Mouse (Mus musculus): Measurements from ENCODE around the gene Zkscan1. TPM values are rescaled to one million over a fixed set of nuclear protein-coding genes. Genes with fewer than 3 reads are reported as not detected.

Gene Zkscan1
- polyA plus RNA-seq (2017; shearing (Covaris generic)) = 16.7 TPM

GRCm38 (mm10) chr5:138084996-138085395, at the start of gene Zkscan1:
Zkscan1 (plus strand) TSS chr5:138085084.

GRCm38 (mm10) chr5:138052894-138053293, 32.0 kb upstream of the Zkscan1 start, which contains the start of gene Smok3c:
Smok3c (plus strand) TSS chr5:138053194.

GRCm38 (mm10) chr5:138116255-138117198, 31.6 kb downstream of the Zkscan1 start, which contains the start of gene Zscan21:
Zscan21 (plus strand) TSS chr5:138116903.

GRCm38 (mm10) chr5:138155443-138155976, 70.6 kb downstream of the Zkscan1 start, which contains the start of gene Zfp113:
Zfp113 (minus strand) TSS chr5:138155744.

Other genes with a start within 250 kb of the Zkscan1 start
- gene Pilra, start 248.8 kb upstream of the Zkscan1 start, polyA plus RNA-seq (2017; shearing (Covaris generic)) = 0.24 TPM
- gene Pilrb1, start 227.0 kb upstream of the Zkscan1 start, polyA plus RNA-seq (2017; shearing (Covaris generic)) = not detected
- not detected for gene Pilrb2, start 213.3 kb upstream of the Zkscan1 start, polyA plus RNA-seq (2017; shearing (Covaris generic))
- not detected for gene Cyp3a13, start 163.5 kb upstream of the Zkscan1 start, polyA plus RNA-seq (2017; shearing (Covaris generic))
- not detected for gene Gjc3, start 122.0 kb upstream of the Zkscan1 start, polyA plus RNA-seq (2017; shearing (Covaris generic))
- gene Azgp1, start 103.6 kb upstream of the Zkscan1 start, polyA plus RNA-seq (2017; shearing (Covaris generic)) = not detected
- gene Smok3a, start 63.8 kb upstream of the Zkscan1 start, polyA plus RNA-seq (2017; shearing (Covaris generic)) = not detected
- not detected for gene Smok3b, start 63.7 kb upstream of the Zkscan1 start, polyA plus RNA-seq (2017; shearing (Covaris generic))
- not detected for gene Smok3c, start 31.9 kb upstream of the Zkscan1 start, polyA plus RNA-seq (2017; shearing (Covaris generic))
- gene Zscan21, start 31.8 kb downstream of the Zkscan1 start, polyA plus RNA-seq (2017; shearing (Covaris generic)) = 29.1 TPM
- 7.7 TPM for gene Zfp113, start 70.7 kb downstream of the Zkscan1 start, polyA plus RNA-seq (2017; shearing (Covaris generic))
- gene Cops6, start 76.0 kb downstream of the Zkscan1 start, polyA plus RNA-seq (2017; shearing (Covaris generic)) = 129 TPM
- 11.9 TPM for gene Ap4m1, start 86.9 kb downstream of the Zkscan1 start, polyA plus RNA-seq (2017; shearing (Covaris generic))
- 108 TPM for gene Mcm7, start 87.3 kb downstream of the Zkscan1 start, polyA plus RNA-seq (2017; shearing (Covaris generic))
- gene Taf6, start 102.4 kb downstream of the Zkscan1 start, polyA plus RNA-seq (2017; shearing (Covaris generic)) = 33.2 TPM
- 14.6 TPM for gene Cnpy4, start 102.4 kb downstream of the Zkscan1 start, polyA plus RNA-seq (2017; shearing (Covaris generic))
- gene Mblac1, start 109.2 kb downstream of the Zkscan1 start, polyA plus RNA-seq (2017; shearing (Covaris generic)) = not detected
- not detected for gene Nxpe5, start 140.8 kb downstream of the Zkscan1 start, polyA plus RNA-seq (2017; shearing (Covaris generic))
- 24.9 TPM for gene Lamtor4, start 170.4 kb downstream of the Zkscan1 start, polyA plus RNA-seq (2017; shearing (Covaris generic))
- gene BC037034, start 178.9 kb downstream of the Zkscan1 start, polyA plus RNA-seq (2017; shearing (Covaris generic)) = 20.3 TPM
- gene Gal3st4, start 187.8 kb downstream of the Zkscan1 start, polyA plus RNA-seq (2017; shearing (Covaris generic)) = 0.22 TPM
- gene Gm43720, start 194.9 kb downstream of the Zkscan1 start, polyA plus RNA-seq (2017; shearing (Covaris generic)) = not detected
- 1.9 TPM for gene Gpc2, start 194.9 kb downstream of the Zkscan1 start, polyA plus RNA-seq (2017; shearing (Covaris generic))
- gene Stag3, start 195.2 kb downstream of the Zkscan1 start, polyA plus RNA-seq (2017; shearing (Covaris generic)) = 0.27 TPM